Mouse (Mus musculus) right cerebral cortex, adult 18-20 months (tissue): ENCODE data around the gene Klk1b11.
"Not testable (repeated sequence)": the region's sequence is repeated elsewhere in the genome, so short reads cannot be mapped to it uniquely, and the experiment has no call there.

Source experiments
- DNase-seq: peaks from one replicate; pipeline ENCODE4 v3.0.0; 2022; ENCODE audit warnings: mixed read lengths

Klk1b11 gene

GRCm38 (mm10) chr7:43995577-43995976 is at the start of gene Klk1b11:
Gene Klk1b11 (plus strand): TSS chr7:43995877.
- not testable (repeated sequence) for DNase-seq

- no peak for DNase-seq
Measured at GRCm38 (mm10) chr7:43950364-43950763, 45.3 kb upstream of the Klk1b11 start, which contains the start of gene Klk1b8. Gene Klk1b8 (plus strand): TSS chr7:43950664.

- peak; percentile 11 for DNase-seq
Measured at GRCm38 (mm10) chr7:43952703-43953102, 43.0 kb upstream of the Klk1b11 start.

- no peak for DNase-seq
Measured at GRCm38 (mm10) chr7:43966451-43966850, 29.2 kb upstream of the Klk1b11 start, which contains the start of gene Klk1b1. Gene Klk1b1 (plus strand): TSS chr7:43966751.

- no peak for DNase-seq
Measured at GRCm38 (mm10) chr7:43967058-43967457, 28.6 kb upstream of the Klk1b11 start.

GRCm38 (mm10) chr7:43967612-43968011 is 28.1 kb upstream of the Klk1b11 start:
- no peak for DNase-seq

- not testable (repeated sequence) for DNase-seq
Measured at GRCm38 (mm10) chr7:43975761-43976160, 19.9 kb upstream of the Klk1b11 start, which contains the start of gene Klk1b9. Gene Klk1b9 (plus strand): TSS chr7:43976061.

GRCm38 (mm10) chr7:43985657-43986056 is 10.0 kb upstream of the Klk1b11 start:
- DNase-seq = no peak

- DNase-seq = not testable (repeated sequence)
Measured at GRCm38 (mm10) chr7:43994821-43995220, 856 bp upstream of the Klk1b11 start.

- DNase-seq = no peak
Measured at GRCm38 (mm10) chr7:44004847-44005246, 9.2 kb downstream of the Klk1b11 start.

GRCm38 (mm10) chr7:44011868-44012267 is 16.2 kb downstream of the Klk1b11 start, which contains the start of gene Klk1b26:
Gene Klk1b26 (plus strand): TSS chr7:44012168.
- DNase-seq = not testable (repeated sequence)

- peak; percentile 36 for DNase-seq
Measured at GRCm38 (mm10) chr7:44014666-44015065, 19.0 kb downstream of the Klk1b11 start.

GRCm38 (mm10) chr7:44015071-44015470 is 19.4 kb downstream of the Klk1b11 start:
- DNase-seq = peak; percentile 7
